8 mouse cellular contexts compared by ENCODE assay signal in the genomic region with DNA sequence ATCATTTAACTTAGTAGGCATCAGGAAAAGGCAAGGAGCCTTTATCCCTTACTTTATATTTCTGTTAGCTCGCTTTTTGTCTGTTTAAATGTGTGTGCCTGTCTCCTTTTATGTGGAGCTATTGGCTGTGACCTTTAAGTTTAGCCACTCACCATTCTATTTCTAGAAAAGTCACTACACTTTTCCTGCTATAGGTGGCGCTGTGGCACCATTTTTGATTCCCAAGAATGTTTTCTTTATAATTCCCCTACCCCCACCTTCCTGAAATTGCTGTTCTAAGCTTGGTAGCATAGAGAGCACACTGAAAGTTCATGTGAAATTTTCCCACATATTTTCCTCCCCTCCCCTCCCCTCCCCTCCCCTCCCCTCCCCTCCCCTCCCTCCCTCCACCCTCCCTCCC. TPM values are rescaled to one million over a fixed set of nuclear protein-coding genes. Genes with fewer than 3 reads are reported as not detected.
DNase-seq lines count a peak whose midpoint lies in the region; ATAC-seq lines count a peak whose summit lies in the region.

No protein-coding gene starts in this region.

- H3K36me3 ChIP-seq in neural tube, embryonic 15.5 days: peaks cover 22% of the 10 kb centered on the region
- peaks cover 83% of the 10 kb centered on the region for H3K36me3 ChIP-seq in limb, embryonic 10.5 days

- 20% methylated on average over 2 of the region's 2 CpGs for WGBS in neural tube, embryonic 15.5 days
- WGBS in limb, embryonic 10.5 days: 19% methylated on average over 2 of the region's 2 CpGs

- H3K4me2 ChIP-seq in neural tube, embryonic 15.5 days: no peak overlapping the region

- no peak overlapping the region for H3K27ac ChIP-seq in neural tube, embryonic 15.5 days (replicated peaks)
- H3K27ac ChIP-seq in limb, embryonic 10.5 days: no peak overlapping the region

- no peaks in the 10 kb centered on the region for H3K4me1 ChIP-seq in neural tube, embryonic 15.5 days
- no peaks in the 10 kb centered on the region for H3K4me1 ChIP-seq in limb, embryonic 10.5 days

- no peak overlapping the region for H3K4me3 ChIP-seq in neural tube, embryonic 15.5 days (replicated peaks)
- H3K4me3 ChIP-seq in limb, embryonic 10.5 days: no peak overlapping the region

- no peak for ATAC-seq in cerebellum, adult (ENCODE audit: insufficient number of reproducible peaks, low FRiP score, low TSS enrichment)
- ATAC-seq in neural tube, embryonic 15.5 days (ENCODE audit: low FRiP score): no peak
- peak; percentile 63; the same call in 1 of the 2 replicates for ATAC-seq in granulocyte monocyte progenitor cell, adult 5-6 weeks (replicated peaks; ENCODE audit: poor library complexity, severe bottlenecking)

- no peaks in the 10 kb centered on the region for H3K9me3 ChIP-seq in neural tube, embryonic 15.5 days (replicated peaks)
- H3K9me3 ChIP-seq in limb, embryonic 10.5 days (replicated peaks): no peaks in the 10 kb centered on the region

- peak; percentile 29 for DNase-seq in cerebellum, adult 11 months
- peak; percentile 57 for DNase-seq in neural tube, embryonic 10.5 days (ENCODE audit: extremely low spot score, low spot score)
- peak; percentile 25 for DNase-seq in cerebellum, adult 9-11 months
- peak; percentile 65 for DNase-seq in limb, embryonic 10.5 days (ENCODE audit: low spot score)
- peak; percentile 62 for DNase-seq in skeletal muscle tissue, adult 2 months (ENCODE audit: low read depth, low spot score)

- no peak overlapping the region for H3K9ac ChIP-seq in neural tube, embryonic 15.5 days (replicated peaks)

- no peaks in the 10 kb centered on the region for H3K27me3 ChIP-seq in neural tube, embryonic 15.5 days (replicated peaks)
- no peaks in the 10 kb centered on the region for H3K27me3 ChIP-seq in limb, embryonic 10.5 days (ENCODE audit: low read depth, poor library complexity, severe bottlenecking)

RNA-seq across cellular contexts. Expression of a gene that starts 22.3 kb away (rescaled TPM):
- 5.1 and 6.6 TPM in 2 replicates for polyA plus RNA-seq in neural tube, embryonic 15.5 days (2015; fragmentation: Nextera tagmentation; extraction: Ambion mirVana)
- not detected in 2 replicates for total RNA-seq in granulocyte monocyte progenitor cell, adult 5-6 weeks (2014; fragmentation: Nextera tagmentation)
- total RNA-seq in granulocyte monocyte progenitor cell, adult 5-6 weeks (2017): not detected in 2 replicates
- 27.6 and 31.6 TPM in 2 replicates for polyA plus RNA-seq in limb, embryonic 10.5 days (2016; fragmentation: Nextera tagmentation; extraction: Ambion mirVana)
